ENCODE assay signal across 8 mouse cellular contexts in the genomic region with DNA sequence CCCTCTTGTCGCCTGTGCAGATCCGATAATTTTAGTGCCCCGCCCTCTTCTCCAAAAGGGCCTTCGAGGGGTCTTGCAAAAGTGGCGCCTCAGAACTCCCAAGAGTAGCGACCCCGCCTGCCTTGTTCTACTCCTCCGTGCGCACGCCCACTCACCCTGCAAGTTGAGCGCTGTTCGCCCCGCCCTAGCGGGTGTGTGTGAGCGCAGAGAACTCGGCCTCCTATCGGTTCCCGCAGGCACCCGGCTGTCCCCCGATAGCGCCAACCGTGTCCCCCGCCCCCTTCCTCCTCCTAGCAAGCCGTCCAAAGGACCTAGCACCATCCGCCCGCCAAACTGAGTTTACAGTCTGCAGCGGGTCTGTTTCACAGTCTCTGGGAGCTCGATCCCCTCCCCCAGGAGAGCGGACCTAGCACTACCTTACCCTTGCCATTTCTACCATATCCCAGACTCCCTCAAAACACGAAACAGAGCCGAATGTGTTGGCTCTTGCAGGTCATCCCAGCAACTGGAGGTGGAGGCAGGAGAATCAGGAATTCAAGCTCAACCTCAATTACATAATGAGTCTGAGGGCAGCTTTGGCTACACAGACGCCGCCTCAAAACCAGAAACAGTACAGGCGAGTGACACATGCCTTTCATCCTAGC. TPM values are rescaled to one million over a fixed set of nuclear protein-coding genes. Genes with fewer than 3 reads are reported as not detected.
DNase-seq lines count a peak whose midpoint lies in the region; ATAC-seq lines count a peak whose summit lies in the region.

No protein-coding gene starts in this region.

- H3K4me3 ChIP-seq in forebrain, embryonic 15.5 days: peak overlapping the region; percentile 39
- peak overlapping the region; percentile 27 for H3K4me3 ChIP-seq in hindbrain, embryonic 11.5 days (ENCODE audit: low read depth, low read length)

- H3K4me1 ChIP-seq in forebrain, embryonic 15.5 days: peaks cover 20% of the 10 kb centered on the region
- H3K4me1 ChIP-seq in hindbrain, embryonic 11.5 days (replicated peaks; ENCODE audit: control insufficient read depth, insufficient read depth, low read length): peaks cover 10% of the 10 kb centered on the region; the same call in 1 of the 2 replicates

- H3K9me3 ChIP-seq in forebrain, embryonic 15.5 days: no peaks in the 10 kb centered on the region
- no peaks in the 10 kb centered on the region for H3K9me3 ChIP-seq in hindbrain, embryonic 11.5 days (ENCODE audit: control insufficient read depth, low read length)

- DNase-seq in MEL-GATA-1-ER (ENCODE audit: extremely low read depth, low read depth): peak; percentile 99
- DNase-seq in cerebellum, adult 18-20 months: peak; percentile 72 to 75
- DNase-seq in hindbrain, embryonic 11.5 days (ENCODE audit: low spot score): peak; percentile 72
- peak; percentile 58 to 64 for DNase-seq in layer of hippocampus, postnatal 25 days (ENCODE audit: extremely low spot score in 1 of 2, low spot score in 1 of 2)
- peak; percentile 66 for DNase-seq in lung, postnatal 14 days
- peak; percentile 69 for DNase-seq in retina, embryonic 14.5 days (ENCODE audit: low spot score)
- DNase-seq in thymus, postnatal 25 days: peak; percentile 60

- H3K36me3 ChIP-seq in forebrain, embryonic 15.5 days: 0 out of 2 replicates have a peak, but pooled peaks cover 3% of the 10 kb centered on the region
- H3K36me3 ChIP-seq in hindbrain, embryonic 11.5 days (ENCODE audit: control insufficient read depth, insufficient read depth, low read length): no peaks in the 10 kb centered on the region

- no peak overlapping the region for H3K27ac ChIP-seq in forebrain, embryonic 15.5 days (replicated peaks)
- no peak overlapping the region for H3K27ac ChIP-seq in hindbrain, embryonic 11.5 days (ENCODE audit: low read depth, low read length)

- H3K27me3 ChIP-seq in forebrain, embryonic 15.5 days: peaks cover 51% of the 10 kb centered on the region
- peaks cover 40% of the 10 kb centered on the region for H3K27me3 ChIP-seq in hindbrain, embryonic 11.5 days (ENCODE audit: control insufficient read depth, insufficient read depth, low read length)

- peak; percentile 74 for ATAC-seq in forebrain, embryonic 15.5 days (replicated peaks)
- peak; percentile 75 for ATAC-seq in hindbrain, embryonic 11.5 days (ENCODE audit: low FRiP score)

- 4% methylated on average over 34 of the region's 34 CpGs for WGBS in forebrain, embryonic 15.5 days
- WGBS in hindbrain, embryonic 11.5 days: 3% methylated on average over 33 of the region's 34 CpGs

- H3K4me2 ChIP-seq in forebrain, embryonic 15.5 days (replicated peaks): peak overlapping the region; percentile 58
- peak overlapping the region; percentile 51 for H3K4me2 ChIP-seq in hindbrain, embryonic 11.5 days (replicated peaks; ENCODE audit: low read depth, low read length)

- peak overlapping the region; percentile 18; the same call in 1 of the 2 replicates for H3K9ac ChIP-seq in forebrain, embryonic 15.5 days (replicated peaks)
- no peak overlapping the region for H3K9ac ChIP-seq in hindbrain, embryonic 11.5 days (ENCODE audit: low read depth, low read length)

RNA-seq across cellular contexts. Expression of gene Epor, which starts 0.8 kb away (rescaled TPM):
- polyA plus RNA-seq in forebrain, embryonic 15.5 days (2015; fragmentation: Nextera tagmentation; extraction: Ambion mirVana): 1.7 and 1.8 TPM in 2 replicates
- 4.2 and 5.2 TPM in 2 replicates for polyA plus RNA-seq in hindbrain, embryonic 11.5 days (2014; fragmentation: Nextera tagmentation; extraction: Ambion mirVana)
- 1 to 10 TPM; 7.3 to 9.5 TPM for total RNA-seq in layer of hippocampus, postnatal 25 days (2021)

RNA-seq across cellular contexts. Expression of gene Swsap1, which starts 7.0 kb away (rescaled TPM):
- polyA plus RNA-seq in forebrain, embryonic 15.5 days (2015; fragmentation: Nextera tagmentation; extraction: Ambion mirVana): 9.3 and 12.1 TPM in 2 replicates
- 14.6 and 20.4 TPM in 2 replicates for polyA plus RNA-seq in hindbrain, embryonic 11.5 days (2014; fragmentation: Nextera tagmentation; extraction: Ambion mirVana)
- total RNA-seq in layer of hippocampus, postnatal 25 days (2021): 10 to 100 TPM; 14.7 to 16.0 TPM

RNA-seq across cellular contexts. Expression of gene Plppr2, which starts 25.7 kb away (rescaled TPM):
- polyA plus RNA-seq in forebrain, embryonic 15.5 days (2015; fragmentation: Nextera tagmentation; extraction: Ambion mirVana): 71.9 and 73.0 TPM in 2 replicates
- polyA plus RNA-seq in hindbrain, embryonic 11.5 days (2014; fragmentation: Nextera tagmentation; extraction: Ambion mirVana): 21.0 and 22.3 TPM in 2 replicates
- total RNA-seq in layer of hippocampus, postnatal 25 days (2021): 100 to 1,000 TPM; 334 to 345 TPM

RNA-seq across cellular contexts. Expression of gene Rgl3, which starts 26.7 kb away (rescaled TPM):
- 0.87 and 1.1 TPM in 2 replicates for polyA plus RNA-seq in forebrain, embryonic 15.5 days (2015; fragmentation: Nextera tagmentation; extraction: Ambion mirVana)
- polyA plus RNA-seq in hindbrain, embryonic 11.5 days (2014; fragmentation: Nextera tagmentation; extraction: Ambion mirVana): 2.0 and 2.1 TPM in 2 replicates
- 1 to 10 TPM; 1.5 to 1.9 TPM for total RNA-seq in layer of hippocampus, postnatal 25 days (2021)

RNA-seq across cellular contexts. Expression of gene Tmem205, which starts 35.2 kb away (rescaled TPM):
- polyA plus RNA-seq in forebrain, embryonic 15.5 days (2015; fragmentation: Nextera tagmentation; extraction: Ambion mirVana): 53.5 and 53.7 TPM in 2 replicates
- polyA plus RNA-seq in hindbrain, embryonic 11.5 days (2014; fragmentation: Nextera tagmentation; extraction: Ambion mirVana): 34.7 and 39.3 TPM in 2 replicates
- 10 to 100 TPM; 40.2 to 45.0 TPM for total RNA-seq in layer of hippocampus, postnatal 25 days (2021)
